Mouse (Mus musculus): ENCODE measurements around the gene Fam193a.

Fam193a gene

DNA sequence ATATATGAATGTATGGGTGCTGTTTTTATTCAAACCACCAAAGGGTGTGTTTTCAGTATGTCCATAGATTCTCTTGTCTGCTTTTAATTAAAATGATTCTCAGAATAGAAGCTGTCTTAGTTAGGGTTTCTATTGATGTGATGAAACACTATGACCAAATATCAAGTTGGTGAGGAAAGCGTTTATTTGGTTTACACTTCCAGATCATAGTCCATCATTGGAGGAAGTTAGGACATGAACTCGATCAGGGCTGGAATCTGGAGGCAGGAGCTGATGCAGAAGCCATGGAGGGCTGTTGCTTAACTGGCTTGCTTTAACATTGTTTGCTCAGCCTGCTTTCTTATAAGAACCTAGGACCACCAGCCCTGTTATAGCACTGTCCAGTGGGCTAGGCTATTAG lies 12.0 kb downstream of the Fam193a start:
- DNase-seq (ENCODE audit: low spot score in 2 of 2) = no peak

DNA sequence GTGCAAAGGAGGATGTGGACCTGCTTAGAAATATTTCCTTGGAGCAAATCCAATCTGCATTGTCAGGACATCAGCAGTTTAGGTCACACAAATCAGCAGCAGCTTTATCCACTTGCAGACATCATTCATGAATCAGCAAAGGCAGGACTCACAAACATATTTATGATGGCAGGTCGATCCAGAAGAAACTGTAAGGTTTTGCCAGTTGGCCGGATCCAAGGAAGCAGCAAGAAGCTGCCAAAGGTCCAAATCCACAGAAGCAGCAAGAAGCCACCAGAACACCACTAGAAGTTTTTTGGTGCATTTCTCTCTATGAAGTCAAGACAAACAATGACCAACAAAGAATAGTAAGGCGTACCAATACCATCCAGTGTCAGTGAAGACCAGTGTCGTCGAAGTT lies 15.9 kb downstream of the Fam193a start:
- DNase-seq (ENCODE audit: low spot score in 2 of 2) = no peak

DNA sequence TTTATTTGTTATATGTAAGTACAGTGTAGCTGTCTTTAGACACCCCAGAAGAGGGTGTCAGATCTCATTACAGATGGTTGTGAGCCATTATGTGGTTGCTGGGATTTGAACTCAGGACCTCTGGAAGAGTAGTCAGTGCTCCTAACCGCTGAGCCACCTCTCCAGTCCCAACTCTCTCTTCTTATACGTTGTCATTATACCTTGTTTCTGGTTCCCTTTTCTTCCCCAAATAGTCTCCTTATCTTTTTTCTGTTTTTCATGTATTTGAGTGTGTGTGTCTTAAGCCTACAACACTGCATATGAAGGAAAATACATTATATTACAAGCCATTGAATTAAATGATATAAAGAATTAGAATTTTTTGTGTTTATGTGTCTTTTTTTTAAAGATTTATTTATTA lies 17.0 kb downstream of the Fam193a start:
- DNase-seq (ENCODE audit: low spot score in 2 of 2) = no peak

DNA sequence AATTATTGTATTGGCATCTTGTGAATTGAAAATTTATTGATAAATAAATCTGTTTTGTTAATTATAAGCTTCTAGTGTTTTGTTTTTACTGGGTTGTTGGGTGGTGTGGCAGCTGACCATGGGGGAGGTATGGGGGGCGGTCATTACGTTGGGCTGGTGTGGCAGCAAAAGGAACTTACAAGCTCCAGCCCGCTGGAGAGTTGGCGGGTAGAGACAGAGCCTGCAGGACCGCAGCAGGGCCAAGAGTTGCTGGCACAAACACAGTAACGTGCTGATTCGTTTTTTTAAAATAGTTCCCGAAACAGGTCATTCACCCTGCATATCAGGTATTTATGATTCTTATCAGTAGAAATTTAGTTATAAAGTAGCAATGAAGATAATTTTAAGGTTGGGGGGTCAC lies 23.5 kb downstream of the Fam193a start:
- no peak for DNase-seq (ENCODE audit: low spot score in 2 of 2)

DNA sequence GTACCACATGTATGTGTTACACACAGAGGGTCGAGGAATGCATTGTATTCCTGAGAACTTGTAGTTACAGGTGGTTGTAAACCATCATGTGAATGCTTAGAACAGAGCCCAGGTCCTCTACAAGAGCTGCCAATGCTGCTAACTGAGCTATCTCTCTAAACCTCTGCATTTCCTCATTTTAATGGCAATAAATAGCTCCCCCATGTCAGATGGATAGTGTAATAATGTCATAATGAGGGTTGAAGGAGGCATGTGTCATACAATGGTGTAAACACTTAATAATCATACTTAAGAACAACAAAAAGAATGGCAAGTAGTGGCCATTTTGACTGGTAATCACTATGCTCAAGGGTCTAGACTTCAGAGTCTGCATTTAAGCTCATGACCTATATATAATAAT lies 25.6 kb downstream of the Fam193a start:
- no peak for DNase-seq (ENCODE audit: low spot score in 2 of 2)

DNA sequence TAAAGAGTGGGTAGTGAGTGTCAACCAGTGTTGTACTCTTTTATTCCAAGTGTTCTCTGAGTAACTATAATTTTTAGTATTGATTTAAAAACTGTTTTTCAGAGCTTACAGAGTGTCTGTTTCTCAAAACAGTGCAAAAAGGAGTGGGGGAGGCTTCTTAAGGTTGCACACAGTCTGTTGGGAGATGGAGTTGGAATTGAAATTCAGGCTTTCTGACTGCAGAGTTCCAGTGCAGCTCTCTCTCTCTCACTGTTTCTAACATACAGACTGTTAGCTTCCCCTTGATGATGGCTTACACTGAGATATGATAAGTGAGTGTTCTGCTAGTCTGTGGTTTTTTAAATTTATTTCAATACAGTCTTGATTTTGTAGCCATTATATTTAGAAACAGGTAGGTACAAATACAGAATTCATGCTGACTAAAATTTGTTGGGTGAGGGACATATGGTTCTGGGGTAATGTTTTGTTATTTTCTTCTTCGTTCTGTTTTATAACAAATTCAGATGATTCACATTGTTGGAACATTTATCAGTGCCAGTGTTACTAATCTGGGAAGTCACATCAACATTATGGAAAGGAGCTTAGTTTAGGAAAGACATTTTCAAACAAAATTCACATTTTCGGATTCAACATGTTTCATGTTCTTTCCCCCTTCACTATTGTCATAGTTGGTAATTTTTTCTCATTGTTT lies 26.3 kb downstream of the Fam193a start:
- DNase-seq (ENCODE audit: low spot score in 2 of 2) = no peak

DNA sequence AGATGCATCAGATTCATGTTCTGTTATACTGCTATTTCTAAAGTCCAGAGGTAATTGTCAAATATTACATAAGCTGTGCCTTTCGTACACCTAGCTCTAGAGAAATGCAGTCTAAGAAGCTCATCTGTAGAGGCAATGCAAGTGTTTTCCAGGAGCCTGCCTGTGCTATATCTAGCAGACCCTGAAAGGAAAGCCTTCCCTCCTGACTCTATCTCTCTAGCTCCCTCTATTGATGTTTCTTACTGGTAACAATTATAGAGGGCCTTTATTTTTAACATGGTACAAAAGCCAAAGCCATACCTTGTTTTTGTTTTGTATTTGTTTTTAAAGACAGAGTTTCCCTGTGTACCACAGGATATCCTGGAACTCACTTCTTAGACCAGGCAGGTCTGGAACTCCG lies 28.1 kb downstream of the Fam193a start:
- DNase-seq (ENCODE audit: low spot score in 2 of 2) = no peak

DNA sequence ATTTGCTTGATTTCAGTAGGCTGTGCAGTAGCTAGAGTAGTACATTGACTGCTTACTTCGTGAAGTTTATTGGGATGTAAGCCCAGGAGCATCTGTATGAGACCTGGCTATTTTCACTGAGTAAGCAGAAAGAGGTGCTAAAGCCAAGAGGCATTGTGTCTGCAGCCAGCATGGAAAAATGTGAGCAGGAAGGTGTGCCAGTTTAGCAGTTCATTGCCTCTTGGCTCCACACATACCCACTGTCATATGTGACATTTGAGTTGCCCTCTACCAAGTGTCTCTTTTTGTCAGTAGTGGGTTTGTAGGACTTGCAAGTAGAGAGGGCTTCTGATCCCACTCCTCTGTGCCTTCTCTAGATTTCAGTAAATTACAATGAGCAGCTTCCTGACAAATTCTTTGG lies 28.6 kb downstream of the Fam193a start:
- DNase-seq (ENCODE audit: low spot score in 2 of 2) = no peak

DNA sequence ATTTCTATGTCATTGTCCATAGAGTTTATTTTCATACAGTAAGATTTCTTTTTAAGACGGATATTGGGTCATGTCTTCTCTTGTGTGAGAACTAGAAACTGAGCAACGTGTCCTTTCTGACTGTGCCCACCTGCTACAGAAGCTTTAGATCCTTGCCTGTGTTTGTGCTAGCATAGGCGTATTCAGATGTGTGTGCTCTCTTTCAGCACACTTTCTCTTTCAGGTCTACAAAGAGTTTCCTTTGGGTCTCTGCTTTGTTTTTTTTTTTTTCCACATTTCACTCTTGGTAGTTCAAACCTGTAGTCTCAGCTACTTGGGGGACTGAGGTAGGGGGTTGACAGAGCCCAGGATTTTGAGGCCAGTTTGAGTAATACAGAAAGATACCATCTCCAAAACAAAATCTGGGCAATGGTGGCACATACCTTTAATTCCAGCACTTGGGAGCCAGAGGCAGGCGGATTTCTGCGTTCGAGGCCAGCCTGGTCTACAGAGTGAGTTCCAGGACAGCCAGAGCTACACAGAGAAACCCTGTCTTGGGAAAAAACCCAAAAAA lies 37.7 kb downstream of the Fam193a start:
- DNase-seq (ENCODE audit: low spot score in 2 of 2) = no peak

DNA sequence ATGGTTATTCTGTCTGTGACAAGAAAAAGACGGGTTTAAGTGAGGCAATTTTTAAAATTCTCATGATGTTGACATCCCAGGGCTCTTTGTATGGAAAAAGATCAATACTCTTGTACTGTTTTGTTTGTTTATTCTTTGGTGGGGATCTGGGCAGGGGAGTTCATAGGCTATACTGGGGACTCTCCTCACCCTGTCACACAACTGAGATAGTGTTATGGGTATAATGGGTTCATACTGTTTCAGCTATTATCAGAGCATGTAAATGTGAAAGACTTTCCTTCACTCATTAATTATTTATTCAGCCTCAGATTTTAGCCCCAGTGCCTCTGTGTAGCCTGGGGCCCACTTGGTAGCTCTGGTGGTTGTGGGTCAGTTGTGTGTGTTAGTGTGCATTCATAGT lies 39.3 kb downstream of the Fam193a start:
- DNase-seq (ENCODE audit: low spot score in 2 of 2) = no peak

DNA sequence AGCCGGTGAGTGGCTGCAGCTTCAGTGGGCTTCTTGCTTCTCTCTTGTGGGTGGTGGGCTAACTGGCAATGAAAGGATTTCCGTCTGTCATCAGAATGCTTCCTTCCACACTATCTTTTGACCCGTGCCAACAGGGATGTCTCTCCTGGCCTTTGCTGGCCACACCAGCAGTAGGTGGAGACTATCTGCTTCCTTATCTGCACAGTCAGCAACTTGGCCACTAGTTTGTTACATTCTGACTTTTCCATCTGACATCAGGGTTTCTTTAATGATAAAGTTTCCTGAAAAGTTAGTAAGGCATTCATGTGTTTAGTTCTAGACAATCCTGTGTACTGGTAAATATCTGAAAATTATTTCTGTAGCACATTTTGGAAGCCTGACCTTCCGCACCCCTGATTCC lies 41.1 kb downstream of the Fam193a start:
- DNase-seq (ENCODE audit: low spot score in 2 of 2) = no peak

DNA sequence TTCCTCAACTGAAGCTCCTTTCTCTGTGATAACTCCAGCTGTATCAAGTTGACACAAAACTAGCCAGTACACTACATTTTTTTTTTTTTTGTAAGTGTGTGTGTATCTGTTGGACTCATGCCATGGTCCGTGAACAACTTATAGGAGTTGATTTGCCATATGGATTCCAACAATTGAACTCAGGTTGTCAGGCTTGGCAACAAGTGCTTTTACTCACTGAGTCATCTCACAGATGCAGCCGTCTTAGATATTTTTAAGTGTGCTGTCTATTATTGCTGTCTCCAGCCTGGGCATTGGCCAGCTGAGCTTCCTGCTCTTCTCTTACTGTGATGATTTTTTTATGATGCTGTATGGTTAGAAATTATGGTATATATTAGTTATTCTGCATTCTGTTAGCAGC lies 44.2 kb downstream of the Fam193a start:
- no peak for DNase-seq (ENCODE audit: low spot score in 2 of 2)

DNA sequence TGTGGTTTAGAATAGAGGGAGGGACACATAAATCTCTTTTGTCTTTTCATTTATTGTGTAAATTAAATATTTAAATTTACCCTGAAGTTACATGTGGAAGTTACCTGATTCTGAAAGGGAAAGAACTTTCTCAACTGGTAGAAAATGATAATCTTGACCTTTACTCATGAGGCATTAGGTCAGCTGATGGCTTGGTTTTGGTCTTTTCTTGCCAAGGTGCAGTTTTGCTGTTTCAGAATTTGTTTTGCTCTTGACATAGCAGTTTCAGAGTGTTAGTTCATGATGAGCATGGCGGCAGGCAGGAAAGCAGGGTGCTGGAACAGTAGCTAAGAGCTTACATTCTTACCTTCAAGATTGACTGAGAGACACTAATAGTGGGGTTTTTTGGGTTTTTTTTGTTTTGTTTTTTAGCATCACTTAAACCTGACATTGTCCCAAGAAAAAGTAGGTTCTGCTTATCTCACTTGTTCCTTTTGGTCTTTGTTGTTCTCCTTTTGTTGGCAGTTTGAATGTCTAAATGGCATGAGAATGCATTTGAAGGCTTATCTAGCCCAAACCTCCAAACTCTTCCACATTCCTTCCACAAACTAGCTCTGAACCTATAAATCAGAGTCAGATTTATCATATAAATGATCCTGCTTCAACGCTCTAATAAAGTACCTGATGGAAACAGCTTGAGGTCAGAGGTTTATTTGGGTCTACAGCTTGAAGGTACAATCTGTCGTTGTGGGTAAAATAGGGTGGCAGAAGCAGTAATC lies 47.7 kb downstream of the Fam193a start:
- DNase-seq (ENCODE audit: low spot score in 2 of 2) = no peak

DNA sequence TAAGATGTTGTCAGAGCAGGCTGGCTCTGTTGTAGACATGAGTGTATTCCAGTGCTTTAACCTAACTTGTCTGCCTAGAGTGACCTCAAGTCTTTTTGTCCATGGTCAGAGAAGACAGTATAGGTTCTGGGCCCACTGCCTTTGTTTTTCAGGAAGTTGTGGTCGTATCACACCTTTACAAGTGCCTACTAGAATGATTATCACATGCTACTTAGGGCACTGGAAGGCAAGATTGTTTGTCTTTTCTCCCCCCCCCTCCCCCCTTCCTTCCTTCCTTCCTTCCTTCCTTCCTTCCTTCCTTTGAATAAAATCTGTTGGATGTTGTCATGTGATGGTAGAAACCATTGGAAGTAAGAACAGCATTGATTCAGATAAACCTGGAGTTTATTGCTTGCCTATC lies 49.5 kb downstream of the Fam193a start:
- no peak for DNase-seq (ENCODE audit: low spot score in 2 of 2)

DNA sequence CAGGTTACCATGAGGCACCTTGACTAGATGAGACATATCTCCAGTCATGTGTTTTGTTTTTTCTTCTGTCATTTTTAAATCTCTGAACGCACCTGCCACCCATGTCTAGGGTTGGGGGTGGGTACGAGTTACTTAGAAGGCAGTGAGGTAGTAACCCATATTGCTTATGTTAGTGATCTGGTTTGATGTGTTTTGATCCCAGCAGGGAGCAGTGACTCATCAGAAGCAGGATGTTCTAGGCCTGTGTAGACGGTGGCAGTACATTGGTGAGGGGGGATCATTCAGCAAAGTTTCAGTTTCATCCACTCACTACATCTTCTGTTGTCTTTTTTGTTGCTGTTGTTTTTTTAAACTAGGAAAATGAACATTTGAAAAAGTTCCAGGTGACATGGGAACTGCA lies 61.0 kb downstream of the Fam193a start:
- DNase-seq (ENCODE audit: low spot score in 2 of 2) = no peak

DNA sequence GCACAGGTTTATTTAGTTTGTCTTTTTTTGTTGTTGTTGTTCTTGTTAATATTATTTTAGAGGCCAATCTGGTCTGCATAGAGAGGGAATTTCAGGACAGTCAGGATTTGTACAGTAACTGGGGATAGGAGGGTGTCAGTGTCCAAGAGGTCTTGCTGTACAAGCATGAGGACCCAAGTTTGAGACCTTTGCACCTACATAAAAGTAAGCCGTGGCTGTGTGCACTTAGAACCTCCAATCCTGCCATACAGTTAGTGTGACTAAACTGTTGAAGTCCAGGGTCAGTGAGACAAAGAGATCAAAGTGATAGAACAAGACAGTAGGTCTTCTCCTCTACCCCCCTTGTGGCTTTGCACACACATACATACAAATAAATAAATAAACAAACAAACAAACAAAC lies 64.1 kb downstream of the Fam193a start:
- no peak for DNase-seq (ENCODE audit: low spot score in 2 of 2)

DNA sequence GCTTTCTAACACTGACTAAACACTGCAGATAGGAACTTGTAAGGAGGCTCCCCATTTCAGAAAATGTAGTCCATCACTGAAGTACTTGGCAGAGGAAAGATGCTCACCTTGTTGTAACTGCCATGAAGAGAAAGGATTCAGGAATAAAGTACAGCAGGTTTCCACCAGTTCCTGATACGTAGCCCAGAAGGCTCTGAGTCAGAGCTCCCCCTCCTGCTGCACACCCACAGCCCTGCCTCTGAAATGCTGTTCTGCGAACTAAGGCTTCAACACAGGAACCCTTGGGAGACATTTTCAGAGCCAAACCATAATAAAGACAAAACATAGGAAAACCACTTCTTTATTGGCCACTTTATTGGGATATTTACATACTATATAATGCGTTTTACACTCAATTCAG lies 64.5 kb downstream of the Fam193a start:
- DNase-seq (ENCODE audit: low spot score in 2 of 2) = no peak

DNA sequence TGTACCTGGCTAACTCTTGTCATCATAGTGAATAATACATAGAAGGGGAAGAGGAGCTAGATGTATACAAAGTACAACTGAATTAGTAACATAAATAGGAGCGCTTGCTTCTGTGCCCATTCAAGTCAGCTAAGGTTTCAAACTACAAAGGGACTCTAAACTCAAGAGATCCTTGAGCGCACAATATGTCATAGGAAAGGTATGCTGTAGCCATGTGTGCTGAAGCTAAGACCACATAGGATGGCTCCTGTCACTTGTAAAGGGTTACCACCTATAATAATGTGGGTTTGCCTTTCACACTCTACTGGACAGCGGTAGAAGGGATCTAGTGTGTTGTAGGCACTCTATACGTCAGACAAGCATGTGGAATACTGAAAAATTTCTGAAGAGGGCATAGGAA lies 68.3 kb downstream of the Fam193a start:
- no peak for DNase-seq (ENCODE audit: low spot score in 2 of 2)

DNA sequence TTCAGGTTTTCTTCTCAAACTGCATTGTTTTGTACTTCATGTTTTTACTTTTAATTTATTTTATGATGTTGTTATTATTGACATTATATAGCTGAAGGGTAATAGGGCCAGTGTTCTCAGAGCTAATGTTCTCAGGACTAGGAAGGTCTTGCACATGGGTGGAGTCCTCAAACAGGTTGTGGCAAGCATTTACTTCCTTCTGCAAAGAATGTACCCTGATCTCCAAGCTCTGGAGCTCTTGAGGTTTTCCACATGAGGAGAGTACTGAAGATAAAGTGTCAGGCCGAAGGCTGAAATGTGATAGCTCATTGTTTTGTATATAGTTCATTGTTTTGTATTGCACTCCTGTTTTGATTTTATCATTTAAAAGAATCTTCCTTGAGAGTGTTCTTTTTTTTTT lies 68.9 kb downstream of the Fam193a start:
- DNase-seq (ENCODE audit: low spot score in 2 of 2) = no peak

DNA sequence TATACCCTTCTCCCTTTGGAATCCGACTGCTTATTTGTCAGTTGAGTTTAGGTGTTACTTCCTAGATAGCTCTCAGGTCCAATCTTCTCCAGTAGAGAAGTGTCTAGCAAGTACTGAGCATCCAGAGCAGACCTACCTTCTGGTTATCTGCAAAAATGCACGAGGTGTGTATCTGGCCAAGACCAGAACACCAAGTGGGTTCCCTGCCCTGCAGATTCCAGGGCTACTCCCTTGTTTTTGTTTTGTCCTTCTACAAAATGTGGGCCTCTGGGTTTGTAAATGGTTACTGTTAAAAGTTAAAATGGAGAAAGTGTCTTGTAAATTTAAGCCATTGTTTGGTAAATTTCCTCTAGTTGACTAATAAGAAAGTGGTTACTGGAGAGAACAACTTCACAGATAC lies 70.0 kb downstream of the Fam193a start:
- no peak for DNase-seq (ENCODE audit: low spot score in 2 of 2)

DNA sequence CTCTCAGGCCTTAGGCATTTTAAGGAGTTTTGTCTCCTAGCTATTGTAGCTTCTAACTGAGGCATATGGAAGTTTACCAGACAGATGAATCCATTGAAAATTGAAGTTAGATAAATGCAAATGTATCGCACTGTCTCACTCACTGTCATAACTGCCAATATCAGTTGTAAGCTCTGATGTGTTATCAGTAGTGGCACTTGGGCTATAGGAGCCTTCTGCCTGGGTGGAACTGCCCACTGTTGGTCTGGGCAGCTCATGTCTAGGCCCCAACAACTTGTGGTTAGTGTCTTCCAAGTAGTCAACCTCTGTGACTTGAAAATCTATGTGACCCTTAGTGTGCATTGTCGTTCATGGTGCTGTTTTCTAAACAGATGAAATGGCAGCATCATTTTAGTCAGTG lies 72.1 kb downstream of the Fam193a start:
- DNase-seq (ENCODE audit: low spot score in 2 of 2) = no peak

DNA sequence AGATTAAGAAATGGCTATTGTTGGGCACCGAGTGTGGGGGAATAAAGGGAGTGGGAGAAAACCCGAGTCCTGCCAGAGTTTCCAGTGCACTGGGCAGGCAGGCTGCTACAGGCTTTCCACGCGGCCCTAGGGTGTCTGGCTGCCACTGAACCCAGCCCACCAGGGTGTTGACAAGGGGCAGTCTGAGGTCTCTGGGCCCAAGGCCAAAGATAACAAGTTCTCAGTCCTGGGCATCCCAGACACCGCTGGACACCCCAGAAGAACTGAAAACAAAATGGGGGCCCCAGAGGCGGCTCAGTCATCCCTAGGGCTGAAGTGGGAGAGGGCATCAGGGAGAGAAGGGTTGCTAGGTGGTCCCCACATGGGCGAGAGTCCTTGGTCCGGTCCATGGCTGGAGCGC lies 76.5 kb downstream of the Fam193a start:
- no peak for DNase-seq (ENCODE audit: low spot score in 2 of 2)

DNA sequence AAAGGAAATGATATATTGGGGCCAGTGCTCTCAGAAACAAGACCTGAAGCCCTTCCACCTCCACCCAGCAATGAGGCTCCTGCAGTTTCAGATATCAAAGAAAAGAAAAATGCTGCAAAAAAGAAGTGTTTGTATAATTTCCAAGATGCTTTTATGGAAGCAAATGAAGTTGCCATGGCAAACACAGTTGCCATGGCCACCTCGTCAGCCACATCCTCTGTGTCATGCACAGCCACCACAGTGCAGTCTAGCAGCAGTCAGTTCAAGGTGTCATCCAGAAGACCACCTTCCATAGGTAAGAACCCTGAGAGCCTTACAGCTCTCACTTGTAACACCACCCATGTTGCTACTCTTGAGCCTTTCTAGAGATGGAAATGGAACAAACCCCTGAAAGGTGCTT lies 89.3 kb downstream of the Fam193a start:
- no peak for DNase-seq (ENCODE audit: low spot score in 2 of 2)
